Mouse (Mus musculus) liver, postnatal 0 days (tissue): ENCODE measurements at regions not wholly inside any gene's neighbourhood (a gene's known extent, or its start where the extent isn't known, plus 50 kb on each side); places are given as distances from the start of the nearest gene placed in this dataset.

Experiments
- CTCF ChIP-seq: sonication (generic); IDR thresholded peaks from 2 replicates; pipeline ENCODE4 v1.5.1; 2016; ENCODE audit warnings: antibody characterized with exemption, low read depth
- EP300 ChIP-seq: IDR thresholded peaks from 2 replicates; pipeline ENCODE4 v1.6.1; 2016; ENCODE audit warnings: antibody characterized with exemption, low read depth, mild to moderate bottlenecking

GRCm38 (mm10) chr1:72029625-72030024, 182.5 kb downstream of the Mreg start:
- TF ChIP-seq CTCF (no peak), EP300 (no peak)
